Mouse (Mus musculus): ENCODE data around the gene Rpl11. TPM values are rescaled to one million over a fixed set of nuclear protein-coding genes. Genes with fewer than 3 reads are reported as not detected.

Rpl11 gene
- polyA plus RNA-seq, 2 experiments, result 341 to 805 TPM

- no peak for DNase-seq (ENCODE audit: low read depth in 3 of 3, low spot score in 3 of 3)
- Histone ChIP-seq H3K9ac (replicated peaks) (no peak overlapping the region), H3K4me2 (ENCODE audit: low read depth) (no peak overlapping the region), H3K4me1 (replicated peaks; ENCODE audit: control insufficient read depth in 2 of 2, insufficient read depth in 2 of 2, low read length in 1 of 2) (peaks cover 2 to 4% of the 10 kb centered on the region in 2 experiments; a peak in 2 of 4 replicates), H3K9me3 (ENCODE audit: control insufficient read depth, low read length) (no peaks in the 10 kb centered on the region), H3K27me3 (ENCODE audit: control insufficient read depth, insufficient read depth, low read length) (no peaks in the 10 kb centered on the region; the same call in 1 of the 2 replicates), H3K27ac (no peak overlapping the region), H3K36me3 (replicated peaks; ENCODE audit: control insufficient read depth, insufficient read depth, low read depth) (no peaks in the 10 kb centered on the region), H3K4me3 (ENCODE audit: insufficient read depth in 1 of 2, low read depth in 2 of 2, low read length in 2 of 2) (no peak overlapping the region)
- 68% methylated on average over 5 of the region's 5 CpGs for WGBS (ENCODE audit: insufficient replicate concordance)
- no peak for ATAC-seq (ENCODE audit: insufficient read depth)
- no peak for TF ChIP-seq EP300 (IDR thresholded peaks at IDR 0.05; ENCODE audit: low read depth)
- no peak for TF ChIP-seq CTCF (IDR thresholded peaks at IDR 0.05; ENCODE audit: low read depth)
Observed at GRCm38 (mm10) chr4:136057916-136058315, 4.7 kb upstream of the Rpl11 start.

- H3K9ac ChIP-seq (replicated peaks), result no peak overlapping the region
- TF ChIP-seq EP300 (IDR thresholded peaks at IDR 0.05; ENCODE audit: low read depth), result no peak
- 26% methylated on average over 1 of the region's 1 CpGs for WGBS (ENCODE audit: insufficient replicate concordance)
- ATAC-seq (ENCODE audit: insufficient read depth) (no peak), DNase-seq (ENCODE audit: low read depth in 3 of 3, low spot score in 3 of 3) (no peak)
- no peaks in the 10 kb centered on the region for H3K9me3 ChIP-seq (ENCODE audit: control insufficient read depth, low read length)
- peaks cover 8 to 12% of the 10 kb centered on the region in 2 experiments for H3K4me1 ChIP-seq (replicated peaks; ENCODE audit: control insufficient read depth in 2 of 2, insufficient read depth in 2 of 2, low read length in 1 of 2)
- no peak overlapping the region for H3K27ac ChIP-seq
- no peaks in the 10 kb centered on the region; the same call in 1 of the 2 replicates for H3K27me3 ChIP-seq (ENCODE audit: control insufficient read depth, insufficient read depth, low read length)
- peaks cover 12% of the 10 kb centered on the region for H3K36me3 ChIP-seq (replicated peaks; ENCODE audit: control insufficient read depth, insufficient read depth, low read depth)
- no peak overlapping the region for H3K4me3 ChIP-seq (ENCODE audit: insufficient read depth in 1 of 2, low read depth in 2 of 2, low read length in 2 of 2)
- no peak overlapping the region for H3K4me2 ChIP-seq (ENCODE audit: low read depth)
Observed at GRCm38 (mm10) chr4:136056030-136056429, 2.8 kb upstream of the Rpl11 start.

DNA sequence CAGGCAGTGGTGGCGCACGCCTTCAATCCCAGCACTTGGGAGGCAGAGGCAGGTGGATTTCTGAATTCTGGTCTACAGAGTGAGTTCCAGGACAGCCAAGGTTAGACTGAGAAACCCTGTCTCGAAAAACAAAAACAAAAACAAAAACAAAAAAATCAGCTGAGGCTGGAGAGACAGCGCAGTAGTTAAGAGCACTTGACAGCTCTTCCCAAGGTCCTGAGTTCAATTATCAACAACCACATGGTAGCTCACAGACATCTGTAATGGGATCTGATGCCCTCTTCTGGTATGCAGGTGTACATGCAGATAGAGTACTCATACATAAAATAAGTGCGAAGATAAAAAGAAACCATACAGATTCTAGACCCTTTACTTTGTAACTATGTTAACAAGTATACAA, 615 bp upstream of the Rpl11 start:
- Histone ChIP-seq H3K27me3 (ENCODE audit: control insufficient read depth, insufficient read depth, low read length) (no peaks in the 10 kb centered on the region; the same call in 1 of the 2 replicates), H3K9ac (replicated peaks) (no peak overlapping the region; the same call in 1 of the 2 replicates), H3K4me3 (ENCODE audit: insufficient read depth in 1 of 2, low read depth in 2 of 2, low read length in 2 of 2) (no peak overlapping the region), H3K9me3 (ENCODE audit: control insufficient read depth, low read length) (no peaks in the 10 kb centered on the region), H3K4me1 (replicated peaks; ENCODE audit: control insufficient read depth in 2 of 2, insufficient read depth in 2 of 2, low read length in 1 of 2) (peaks cover 8 to 16% of the 10 kb centered on the region in 2 experiments), H3K27ac (no peak overlapping the region), H3K4me2 (ENCODE audit: low read depth) (peak overlapping the region; percentile 86), H3K36me3 (replicated peaks; ENCODE audit: control insufficient read depth, insufficient read depth, low read depth) (peaks cover 34% of the 10 kb centered on the region)
- ATAC-seq (ENCODE audit: insufficient read depth) (no peak), DNase-seq (ENCODE audit: low read depth in 3 of 3, low spot score in 3 of 3) (no peak)
- WGBS (ENCODE audit: insufficient replicate concordance), result 64% methylated on average over 5 of the region's 5 CpGs
- peak; percentile 62 for TF ChIP-seq CTCF (IDR thresholded peaks at IDR 0.05; ENCODE audit: low read depth)
- no peak for TF ChIP-seq EP300 (IDR thresholded peaks at IDR 0.05; ENCODE audit: low read depth)

- Histone ChIP-seq H3K27me3 (ENCODE audit: control insufficient read depth, insufficient read depth, low read length) (no peaks in the 10 kb centered on the region; the same call in 1 of the 2 replicates), H3K4me2 (ENCODE audit: low read depth) (peak overlapping the region; percentile 86), H3K27ac (peak overlapping the region; percentile 64), H3K36me3 (replicated peaks; ENCODE audit: control insufficient read depth, insufficient read depth, low read depth) (peaks cover 38% of the 10 kb centered on the region), H3K9me3 (ENCODE audit: control insufficient read depth, low read length) (no peaks in the 10 kb centered on the region), H3K4me3 (ENCODE audit: insufficient read depth in 1 of 2, low read depth in 2 of 2, low read length in 2 of 2) (peak overlapping the region; percentile 80 to 90), H3K4me1 (replicated peaks; ENCODE audit: control insufficient read depth in 2 of 2, insufficient read depth in 2 of 2, low read length in 1 of 2) (peaks cover 8 to 16% of the 10 kb centered on the region in 2 experiments), H3K9ac (replicated peaks) (peak overlapping the region; percentile 98)
- peak; percentile 64 for ATAC-seq (ENCODE audit: insufficient read depth)
- no peak for DNase-seq (ENCODE audit: low read depth in 3 of 3, low spot score in 3 of 3)
- TF ChIP-seq EP300 (IDR thresholded peaks at IDR 0.05; ENCODE audit: low read depth) (no peak), CTCF (IDR thresholded peaks at IDR 0.05; ENCODE audit: low read depth) (no peak)
- 0% methylated on average over 50 of the region's 50 CpGs for WGBS (ENCODE audit: insufficient replicate concordance)
Observed at GRCm38 (mm10) chr4:136052534-136053246, 538 bp downstream of the Rpl11 start.

DNA sequence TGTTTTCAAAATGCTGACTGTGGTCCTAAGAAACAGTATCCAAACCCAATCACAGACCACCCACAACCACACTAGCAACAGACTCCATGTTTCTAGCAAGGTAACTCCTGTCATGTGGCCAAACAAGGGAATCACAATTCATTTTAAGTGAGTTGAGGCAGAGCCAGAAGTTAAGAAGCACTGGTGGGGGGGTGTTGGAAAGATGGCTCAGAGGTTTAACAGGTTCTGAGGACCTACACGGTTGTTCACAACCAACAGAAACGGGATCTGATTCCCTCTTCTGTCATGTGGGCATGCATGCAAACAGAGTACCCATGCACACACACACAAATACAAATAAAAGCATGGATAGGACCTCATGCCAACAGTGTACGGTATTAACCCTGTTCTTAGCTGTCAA, 1.2 kb downstream of the Rpl11 start:
- no peak for TF ChIP-seq EP300 (IDR thresholded peaks at IDR 0.05; ENCODE audit: low read depth)
- TF ChIP-seq CTCF (IDR thresholded peaks at IDR 0.05; ENCODE audit: low read depth), result no peak
- Histone ChIP-seq H3K4me2 (ENCODE audit: low read depth) (peak overlapping the region; percentile 86), H3K9ac (replicated peaks) (peak overlapping the region; percentile 98), H3K4me1 (replicated peaks; ENCODE audit: control insufficient read depth in 2 of 2, insufficient read depth in 2 of 2, low read length in 1 of 2) (peaks cover 8 to 16% of the 10 kb centered on the region in 2 experiments), H3K36me3 (replicated peaks; ENCODE audit: control insufficient read depth, insufficient read depth, low read depth) (peaks cover 38% of the 10 kb centered on the region), H3K27ac (peak overlapping the region; percentile 6), H3K27me3 (ENCODE audit: control insufficient read depth, insufficient read depth, low read length) (no peaks in the 10 kb centered on the region; the same call in 1 of the 2 replicates), H3K4me3 (ENCODE audit: insufficient read depth in 1 of 2, low read depth in 2 of 2, low read length in 2 of 2) (peak overlapping the region; percentile 80 to 90), H3K9me3 (ENCODE audit: control insufficient read depth, low read length) (no peaks in the 10 kb centered on the region)
- DNase-seq (ENCODE audit: low read depth in 3 of 3, low spot score in 3 of 3) (no peak), ATAC-seq (ENCODE audit: insufficient read depth) (no peak)
- 3% methylated on average over 3 of the region's 3 CpGs for WGBS (ENCODE audit: insufficient replicate concordance)

Measured in liver, embryonic 14.5 days (tissue).